Mouse (Mus musculus) midbrain, embryonic 16.5 days (tissue): Measurements from ENCODE around the gene Gsto1. TPM values are rescaled to one million over a fixed set of nuclear protein-coding genes. Genes with fewer than 3 reads are reported as not detected.
A peak's percentile ranks its signal among the peaks of the same experiment; 100 is the strongest.

Experiments used
- ATAC-seq: fragments of 200-750 bp; cut with Nextera tagmentation; 2 replicates; pipeline ENCODE4 v1.8.0; 2017; ENCODE audit warnings: moderate TSS enrichment
- H3K27ac ChIP-seq: fragments of 300-500 bp; sonication (generic); 2 replicates; pipeline ENCODE4 v1.5.1; 2014; ENCODE audit warnings: mild to moderate bottlenecking, low read length, mixed read lengths
- H3K27me3 ChIP-seq: fragments of 300-500 bp; sonication (generic); 2 replicates; pipeline ENCODE4 v1.6.1; 2014; ENCODE audit warnings: low read depth, low read length, mixed read lengths; ENCODE audit not compliant: control insufficient read depth, insufficient read depth
- H3K36me3 ChIP-seq: fragments of 300-500 bp; sonication (generic); 2 replicates; pipeline ENCODE4 v1.6.1; 2014; ENCODE audit warnings: mild to moderate bottlenecking, low read length, moderate library complexity, mixed read lengths; ENCODE audit not compliant: control insufficient read depth, insufficient read depth
- H3K4me1 ChIP-seq: fragments of 300-500 bp; sonication (generic); 2 replicates; pipeline ENCODE4 v1.6.1; 2014; ENCODE audit warnings: mild to moderate bottlenecking, low read length, mixed read lengths; ENCODE audit not compliant: control insufficient read depth, insufficient read depth
- H3K4me2 ChIP-seq: fragments of 300-500 bp; sonication (generic); 2 replicates; pipeline ENCODE4 v1.6.1; 2014; ENCODE audit warnings: mild to moderate bottlenecking, low read length, mixed read lengths
- H3K4me3 ChIP-seq: fragments of 300-500 bp; sonication (generic); 2 replicates; pipeline ENCODE4 v1.5.1; 2014; ENCODE audit warnings: low read depth, mild to moderate bottlenecking, low read length, moderate library complexity, mixed read lengths
- H3K9ac ChIP-seq: fragments of 300-500 bp; sonication (generic); 2 replicates; pipeline ENCODE4 v1.6.1; 2014; ENCODE audit warnings: low read depth, low read length, mixed read lengths
- H3K9me3 ChIP-seq: fragments of 300-500 bp; sonication (generic); replicated peaks from 2 replicates; pipeline ENCODE4 v1.6.1; 2014; ENCODE audit warnings: mild to moderate bottlenecking, low read length, mixed read lengths; ENCODE audit not compliant: control insufficient read depth, poor library complexity, severe bottlenecking
- WGBS: fragments of 180-500 bp; shearing (Covaris S2); extraction: QIAGEN DNeasy Blood & Tissue Kit; methylation state at CpG from one replicate; pipeline ENCODE4 v1.1.7; 2014; 5-methylcytosine and 5-hydroxymethylcytosine counted together
- polyA plus RNA-seq: library from polyadenylated mRNA; unstranded; fragments of >200 nt; fragmentation: Nextera tagmentation; extraction: Ambion mirVana; gene quantifications from 2 replicates; pipeline ENCODE4 v1.2.1, GENCODE M21; 2015

Gsto1 gene
- polyA plus RNA-seq, 1 experiment from 2014 or later: 155 TPM

GRCm38 (mm10) chr19:47905081-47905480 lies 50.3 kb downstream of the Gsto1 start:
- H3K4me1 ChIP-seq: peaks cover 8% of the 10 kb centered on the region
- H3K4me3 ChIP-seq: no peak overlapping the region
- no peak overlapping the region for H3K27ac ChIP-seq
- 84% methylated on average over 4 of the region's 4 CpGs for WGBS
- no peaks in the 10 kb centered on the region for H3K36me3 ChIP-seq
- no peak for ATAC-seq
- H3K4me2 ChIP-seq: no peak overlapping the region
- no peaks in the 10 kb centered on the region for H3K27me3 ChIP-seq
- H3K9ac ChIP-seq: no peak overlapping the region
- no peaks in the 10 kb centered on the region for H3K9me3 ChIP-seq

GRCm38 (mm10) chr19:47905603-47906002 lies 50.8 kb downstream of the Gsto1 start:
- Histone ChIP-seq H3K9me3 (no peaks in the 10 kb centered on the region), H3K4me1 (peaks cover 8% of the 10 kb centered on the region)

GRCm38 (mm10) chr19:47907596-47907995 lies 52.8 kb downstream of the Gsto1 start:
- Histone ChIP-seq H3K4me3 (no peak overlapping the region), H3K9me3 (no peaks in the 10 kb centered on the region), H3K4me1 (peaks cover 8% of the 10 kb centered on the region), H3K36me3 (no peaks in the 10 kb centered on the region), H3K9ac (no peak overlapping the region), H3K4me2 (no peak overlapping the region), H3K27me3 (no peaks in the 10 kb centered on the region), H3K27ac (no peak overlapping the region)
- no peak for ATAC-seq
- 98% methylated on average over 9 of the region's 9 CpGs for WGBS

More at GRCm38 (mm10) chr19:47905603-47906002, 50.8 kb downstream of the Gsto1 start:
- no peak for ATAC-seq
- WGBS: 93% methylated on average over 5 of the region's 5 CpGs
- no peak overlapping the region for H3K4me2 ChIP-seq
- H3K27ac ChIP-seq: no peak overlapping the region
- H3K27me3 ChIP-seq: no peaks in the 10 kb centered on the region
- no peaks in the 10 kb centered on the region for H3K36me3 ChIP-seq
- H3K9ac ChIP-seq: no peak overlapping the region
- no peak overlapping the region for H3K4me3 ChIP-seq

GRCm38 (mm10) chr19:47908961-47909371 lies 54.2 kb downstream of the Gsto1 start:
- Histone ChIP-seq H3K36me3 (no peaks in the 10 kb centered on the region), H3K27ac (peak overlapping the region; percentile 84; the same call in 1 of the 2 replicates), H3K9ac (0 out of 2 replicates have a peak overlapping the region, but pooled peaks have one; percentile 8), H3K4me2 (peak overlapping the region; percentile 58; the same call in 1 of the 2 replicates), H3K4me1 (peaks cover 8% of the 10 kb centered on the region), H3K9me3 (no peaks in the 10 kb centered on the region), H3K27me3 (no peaks in the 10 kb centered on the region), H3K4me3 (no peak overlapping the region)
- 25% methylated on average over 6 of the region's 6 CpGs for WGBS
- peak; percentile 53 for ATAC-seq

- no peaks in the 10 kb centered on the region for H3K9me3 ChIP-seq
- peak; percentile 84 for ATAC-seq
- WGBS: under 1% methylated on average over 10 of the region's 10 CpGs
- H3K4me3 ChIP-seq: peak overlapping the region; percentile 23
- peak overlapping the region; percentile 84 for H3K27ac ChIP-seq
- H3K4me1 ChIP-seq: peaks cover 8% of the 10 kb centered on the region
- H3K4me2 ChIP-seq: peak overlapping the region; percentile 58
- peak overlapping the region; percentile 63 for H3K9ac ChIP-seq
- H3K36me3 ChIP-seq: no peaks in the 10 kb centered on the region
- no peaks in the 10 kb centered on the region for H3K27me3 ChIP-seq
These were observed 54.8 kb downstream of the Gsto1 start for GRCm38 (mm10) chr19:47909387-47910116.

- no peak for ATAC-seq
- Histone ChIP-seq H3K36me3 (no peaks in the 10 kb centered on the region), H3K27ac (peak overlapping the region; percentile 84), H3K9ac (0 out of 2 replicates have a peak overlapping the region, but pooled peaks have one; percentile 63), H3K4me1 (peaks cover 8% of the 10 kb centered on the region), H3K4me2 (peak overlapping the region; percentile 58; the same call in 1 of the 2 replicates), H3K9me3 (no peaks in the 10 kb centered on the region), H3K4me3 (no peak overlapping the region), H3K27me3 (no peaks in the 10 kb centered on the region)
- 30% methylated on average over 4 of the region's 4 CpGs for WGBS
These were observed 55.4 kb downstream of the Gsto1 start for GRCm38 (mm10) chr19:47910117-47910618.

GRCm38 (mm10) chr19:47910751-47911150 lies 56.0 kb downstream of the Gsto1 start:
- 87% methylated on average over 4 of the region's 4 CpGs for WGBS
- no peak overlapping the region; the same call in 1 of the 2 replicates for H3K27ac ChIP-seq

GRCm38 (mm10) chr19:47913344-47913743 lies 58.6 kb downstream of the Gsto1 start:
- H3K36me3 ChIP-seq: no peaks in the 10 kb centered on the region
- WGBS: 90% methylated on average over 7 of the region's 7 CpGs
- H3K4me1 ChIP-seq: peaks cover 23% of the 10 kb centered on the region
- no peak overlapping the region for H3K4me2 ChIP-seq
- no peak overlapping the region for H3K4me3 ChIP-seq
- H3K27me3 ChIP-seq: no peaks in the 10 kb centered on the region
- ATAC-seq: no peak
- H3K9me3 ChIP-seq: no peaks in the 10 kb centered on the region
- H3K9ac ChIP-seq: no peak overlapping the region
- H3K27ac ChIP-seq: no peak overlapping the region

More at GRCm38 (mm10) chr19:47910751-47911150, 56.0 kb downstream of the Gsto1 start:
- H3K9me3 ChIP-seq: no peaks in the 10 kb centered on the region
- H3K4me2 ChIP-seq: no peak overlapping the region
- H3K36me3 ChIP-seq: no peaks in the 10 kb centered on the region
- no peak overlapping the region for H3K9ac ChIP-seq
- no peak for ATAC-seq
- no peaks in the 10 kb centered on the region for H3K27me3 ChIP-seq
- peaks cover 8% of the 10 kb centered on the region for H3K4me1 ChIP-seq
- no peak overlapping the region for H3K4me3 ChIP-seq

GRCm38 (mm10) chr19:47914191-47914590 lies 59.4 kb downstream of the Gsto1 start:
- Histone ChIP-seq H3K27ac (no peak overlapping the region), H3K9ac (no peak overlapping the region), H3K9me3 (no peaks in the 10 kb centered on the region), H3K36me3 (no peaks in the 10 kb centered on the region), H3K4me3 (no peak overlapping the region), H3K4me1 (peaks cover 23% of the 10 kb centered on the region), H3K4me2 (no peak overlapping the region), H3K27me3 (no peaks in the 10 kb centered on the region)
- WGBS: 93% methylated on average over 4 of the region's 4 CpGs
- ATAC-seq: no peak
